Comparison of ENCODE assay signal across 10 mouse cellular contexts in the genomic region with DNA sequence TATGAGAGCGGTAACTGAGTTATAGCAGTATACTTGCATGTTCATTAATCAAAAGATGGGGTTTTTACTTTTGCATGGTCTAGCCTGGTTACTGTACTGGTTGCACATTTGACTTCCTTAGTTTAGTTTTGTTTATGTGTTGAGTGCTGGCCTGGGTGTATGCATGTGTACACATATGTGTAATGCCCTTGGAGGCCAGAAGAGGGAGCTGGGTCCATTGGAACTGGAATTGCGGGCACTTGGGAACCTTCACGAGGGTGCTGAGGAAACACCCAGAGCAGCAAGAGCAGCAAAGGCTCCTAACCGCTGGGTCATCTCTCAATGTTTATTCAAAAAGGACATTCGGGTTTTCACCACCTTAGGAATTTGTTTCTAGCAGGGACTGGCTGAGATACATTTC.
DNase-seq lines count a peak whose midpoint lies in the region; ATAC-seq and TF ChIP-seq lines count a peak whose summit lies in the region.
"Had no signal": no experiment of that assay in that cellular context is flagged by ENCODE, and none has a peak within 500 bp of the region (broad histone marks: within the 10 kb centered on the region; RNA-seq: fewer than 3 reads in every experiment).

No protein-coding gene starts in this region.

- TF ChIP-seq CTCF in ES-Bruce4 (IDR thresholded peaks at IDR 0.05; ENCODE audit: low read depth, low read length), result peak; percentile 63
- TF ChIP-seq CTCF in intestine, postnatal 0 days (IDR thresholded peaks at IDR 0.05; ENCODE audit: low read depth), result peak; percentile 84

- no peak overlapping the region for H3K27ac ChIP-seq in kidney, embryonic 16.5 days (ENCODE audit: low read length)
- no peak overlapping the region for H3K27ac ChIP-seq in ES-Bruce4 (ENCODE audit: insufficient read depth, low read length)
- no peak overlapping the region for H3K27ac ChIP-seq in intestine, postnatal 0 days (ENCODE audit: low read depth, low read length)
- H3K27ac ChIP-seq: embryonic facial prominence, embryonic 15.5 days; lung, embryonic 15.5 days had no signal

- peaks cover 5% of the 10 kb centered on the region; the same call in 1 of the 2 replicates for H3K9me3 ChIP-seq in kidney, embryonic 16.5 days (ENCODE audit: low read length)
- peaks cover 5% of the 10 kb centered on the region; the same call in 1 of the 2 replicates for H3K9me3 ChIP-seq in ES-Bruce4 (replicated peaks; ENCODE audit: control insufficient read depth, insufficient read depth, low read length, poor library complexity, severe bottlenecking)
- peaks cover 7% of the 10 kb centered on the region; the same call in 1 of the 2 replicates for H3K9me3 ChIP-seq in intestine, postnatal 0 days (ENCODE audit: control insufficient read depth)
- H3K9me3 ChIP-seq: embryonic facial prominence, embryonic 15.5 days; lung, embryonic 15.5 days had no signal

- no peak overlapping the region for H3K9ac ChIP-seq in kidney, embryonic 16.5 days (replicated peaks; ENCODE audit: low read length)
- no peak overlapping the region for H3K9ac ChIP-seq in ES-Bruce4 (ENCODE audit: low read depth, poor library complexity, severe bottlenecking)
- H3K9ac ChIP-seq in intestine, postnatal 0 days (ENCODE audit: low read depth, low read length), result no peak overlapping the region
- H3K9ac ChIP-seq: embryonic facial prominence, embryonic 15.5 days; lung, embryonic 15.5 days had no signal

- no peaks in the 10 kb centered on the region for H3K4me1 ChIP-seq in kidney, embryonic 16.5 days (ENCODE audit: insufficient read depth, low read length)
- no peaks in the 10 kb centered on the region for H3K4me1 ChIP-seq in ES-Bruce4 (ENCODE audit: control insufficient read depth, insufficient read depth, low read length)
- no peaks in the 10 kb centered on the region for H3K4me1 ChIP-seq in intestine, postnatal 0 days (replicated peaks; ENCODE audit: control insufficient read depth, insufficient read depth, low read length)
- H3K4me1 ChIP-seq: embryonic facial prominence, embryonic 15.5 days; lung, embryonic 15.5 days had no signal

- TF ChIP-seq EP300 in ES-Bruce4 (IDR thresholded peaks at IDR 0.05; ENCODE audit: insufficient read depth, low read depth, low read length), result no peak

- H3K4me2 ChIP-seq in kidney, embryonic 16.5 days (replicated peaks; ENCODE audit: low read depth, low read length), result no peak overlapping the region
- no peak overlapping the region for H3K4me2 ChIP-seq in intestine, postnatal 0 days (replicated peaks; ENCODE audit: low read depth)
- H3K4me2 ChIP-seq: embryonic facial prominence, embryonic 15.5 days; lung, embryonic 15.5 days had no signal

- ATAC-seq in kidney, embryonic 16.5 days (ENCODE audit: low FRiP score, low TSS enrichment), result no peak
- ATAC-seq in intestine, postnatal 0 days, result no peak
- ATAC-seq in activated CD4-positive, CD25-positive, alpha-beta regulatory T cell, adult 4 months, result no peak

- 77% methylated on average over 5 of the region's 5 CpGs for whole genome bisulfite sequencing in kidney, embryonic 16.5 days
- 77% methylated on average over 5 of the region's 5 CpGs for WGBS in intestine, postnatal 0 days

- H3K36me3 ChIP-seq in kidney, embryonic 16.5 days (ENCODE audit: insufficient read depth, low read length), result 0 out of 2 replicates have a peak, but pooled peaks cover 2% of the 10 kb centered on the region
- no peaks in the 10 kb centered on the region for H3K36me3 ChIP-seq in ES-Bruce4 (ENCODE audit: control insufficient read depth, insufficient read depth, low read length, poor library complexity, severe bottlenecking)
- H3K36me3 ChIP-seq in intestine, postnatal 0 days (ENCODE audit: control insufficient read depth, insufficient read depth), result no peaks in the 10 kb centered on the region
- H3K36me3 ChIP-seq: lung, embryonic 15.5 days had no signal

- H3K4me3 ChIP-seq in kidney, embryonic 16.5 days (ENCODE audit: low read length), result no peak overlapping the region
- no peak overlapping the region for H3K4me3 ChIP-seq in ES-Bruce4 (ENCODE audit: low read depth, low read length)
- H3K4me3 ChIP-seq in intestine, postnatal 0 days (ENCODE audit: low read depth, low read length), result no peak overlapping the region
- H3K4me3 ChIP-seq: embryonic facial prominence, embryonic 15.5 days; lung, embryonic 15.5 days had no signal

- TF ChIP-seq POLR2A in ES-Bruce4 (IDR thresholded peaks at IDR 0.05; ENCODE audit: insufficient read depth, low read length), result no peak

- no peaks in the 10 kb centered on the region for H3K27me3 ChIP-seq in kidney, embryonic 16.5 days (ENCODE audit: insufficient read depth, low read length)
- no peaks in the 10 kb centered on the region for H3K27me3 ChIP-seq in ES-Bruce4 (ENCODE audit: control insufficient read depth, insufficient read depth, low read length, poor library complexity, severe bottlenecking)
- H3K27me3 ChIP-seq in intestine, postnatal 0 days (replicated peaks; ENCODE audit: control insufficient read depth, insufficient read depth, low read length), result no peaks in the 10 kb centered on the region
- H3K27me3 ChIP-seq: embryonic facial prominence, embryonic 15.5 days; lung, embryonic 15.5 days had no signal

- peak; percentile 13 to 51 for DNase-seq in kidney, adult 8-10 months
- DNase-seq in adrenal gland, adult 2 months, result peak; percentile 68
- peak; percentile 12 for DNase-seq in naive thymus-derived CD4-positive, alpha-beta T cell, adult 2 months (ENCODE audit: low read depth)
- no peak for DNase-seq in Muller cell, postnatal 12 days (ENCODE audit: inconsistent ontology term)
